Mouse (Mus musculus) forebrain, embryonic 16.5 days (tissue): ENCODE results near the gene Amotl2. TPM values are rescaled to one million over a fixed set of nuclear protein-coding genes. Genes with fewer than 3 reads are reported as not detected.
A peak's percentile ranks its signal among the peaks of the same experiment; 100 is the strongest.

Source experiments
- ATAC-seq: fragments of 200-750 bp; cut with Nextera tagmentation; 2 replicates; pipeline ENCODE4 v1.8.0; 2017; ENCODE audit warnings: mild to moderate bottlenecking, moderate library complexity
- H3K27ac ChIP-seq: fragments of 300-500 bp; sonication (generic); 2 replicates; pipeline ENCODE4 v1.5.1; 2014; ENCODE audit warnings: low read length, control low read depth
- H3K27me3 ChIP-seq: fragments of 300-500 bp; sonication (generic); replicated peaks from 2 replicates; pipeline ENCODE4 v1.6.1; 2014; ENCODE audit warnings: low read length; ENCODE audit not compliant: control insufficient read depth, insufficient read depth
- H3K36me3 ChIP-seq: fragments of 300-500 bp; sonication (generic); 2 replicates; pipeline ENCODE4 v1.6.1; 2014; ENCODE audit not compliant: control insufficient read depth, insufficient read depth
- H3K4me1 ChIP-seq: fragments of 300-500 bp; sonication (generic); replicated peaks from 2 replicates; pipeline ENCODE4 v1.6.1; 2014; ENCODE audit warnings: low read length; ENCODE audit not compliant: control insufficient read depth, insufficient read depth
- H3K4me2 ChIP-seq: fragments of 300-500 bp; sonication (generic); 2 replicates; pipeline ENCODE4 v1.6.1; 2014; ENCODE audit warnings: mild to moderate bottlenecking, low read length, control low read depth
- H3K4me3 ChIP-seq: fragments of 300-500 bp; sonication (generic); replicated peaks from 2 replicates; pipeline ENCODE4 v1.5.1; 2014; ENCODE audit warnings: mild to moderate bottlenecking, low read length, control low read depth
- H3K9ac ChIP-seq: fragments of 300-500 bp; sonication (generic); replicated peaks from 2 replicates; pipeline ENCODE4 v1.6.1; 2014; ENCODE audit warnings: low read depth, low read length, control low read depth
- H3K9me3 ChIP-seq: fragments of 300-500 bp; sonication (generic); 2 replicates; pipeline ENCODE4 v1.6.1; 2016; ENCODE audit warnings: low read length; ENCODE audit not compliant: control insufficient read depth
- WGBS: fragments of 180-500 bp; shearing (Covaris S2); extraction: QIAGEN DNeasy Blood & Tissue Kit; methylation state at CpG from one replicate; pipeline ENCODE4 v1.1.7; 2014; 5-methylcytosine and 5-hydroxymethylcytosine counted together
- polyA plus RNA-seq: library from polyadenylated mRNA; unstranded; fragments of >200 nt; fragmentation: Nextera tagmentation; extraction: Ambion mirVana; gene quantifications from 2 replicates; pipeline ENCODE4 v1.2.1, GENCODE M21; 2015

Gene Amotl2
- polyA plus RNA-seq, 1 experiment from 2014 or later, result 53.4 TPM

DNA sequence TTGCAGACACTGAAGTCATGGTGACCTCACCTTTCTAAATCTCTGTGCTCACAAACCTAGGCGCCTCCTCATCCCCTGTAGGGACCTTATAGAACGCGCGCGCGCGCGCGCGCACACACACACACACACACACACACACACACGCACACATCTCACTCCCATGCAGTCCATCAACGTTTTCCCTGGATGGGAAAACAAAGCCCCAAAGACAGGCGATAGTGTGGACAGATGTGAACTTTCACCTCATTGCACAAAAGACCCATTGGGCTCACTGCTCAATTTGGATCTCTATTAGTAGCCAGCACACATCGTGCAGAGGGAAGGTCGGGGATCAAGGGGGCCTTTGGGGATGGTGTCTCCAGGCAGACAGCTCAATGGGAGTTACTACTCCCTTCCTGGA is 25.6 kb upstream of the Amotl2 start:
- Histone ChIP-seq H3K27me3 (no peaks in the 10 kb centered on the region), H3K27ac (peak overlapping the region; percentile 97), H3K4me2 (peak overlapping the region; percentile 81), H3K9me3 (no peaks in the 10 kb centered on the region), H3K9ac (peak overlapping the region; percentile 88), H3K4me1 (peaks cover 34% of the 10 kb centered on the region), H3K36me3 (no peaks in the 10 kb centered on the region), H3K4me3 (peak overlapping the region; percentile 60)
- WGBS, result 3% methylated on average over 15 of the region's 15 CpGs
- no peak for ATAC-seq

GRCm38 (mm10) chr9:102692564-102693475 is 23.7 kb upstream of the Amotl2 start:
- no peaks in the 10 kb centered on the region for H3K27me3 ChIP-seq

GRCm38 (mm10) chr9:102701042-102701441 is 15.4 kb upstream of the Amotl2 start:
- Histone ChIP-seq H3K36me3 (no peaks in the 10 kb centered on the region), H3K9ac (no peak overlapping the region), H3K9me3 (no peaks in the 10 kb centered on the region), H3K4me1 (no peaks in the 10 kb centered on the region), H3K4me2 (no peak overlapping the region), H3K27me3 (no peaks in the 10 kb centered on the region), H3K4me3 (no peak overlapping the region), H3K27ac (no peak overlapping the region)
- no peak for ATAC-seq
- WGBS, result 89% methylated on average over 6 of the region's 6 CpGs

More at GRCm38 (mm10) chr9:102692564-102693475, 23.7 kb upstream of the Amotl2 start:
- no peaks in the 10 kb centered on the region for H3K9me3 ChIP-seq
- 55% methylated on average over 9 of the region's 9 CpGs for WGBS
- H3K9ac ChIP-seq, result no peak overlapping the region
- peaks cover 30% of the 10 kb centered on the region for H3K4me1 ChIP-seq
- H3K4me3 ChIP-seq, result no peak overlapping the region
- H3K27ac ChIP-seq, result no peak overlapping the region
- no peak overlapping the region for H3K4me2 ChIP-seq
- H3K36me3 ChIP-seq, result no peaks in the 10 kb centered on the region
- no peak for ATAC-seq

GRCm38 (mm10) chr9:102709504-102710135 is 6.9 kb upstream of the Amotl2 start:
- ATAC-seq, result no peak
- 80% methylated on average over 15 of the region's 15 CpGs for WGBS
- no peaks in the 10 kb centered on the region for H3K36me3 ChIP-seq
- H3K9ac ChIP-seq, result no peak overlapping the region
- no peaks in the 10 kb centered on the region for H3K9me3 ChIP-seq
- H3K27me3 ChIP-seq, result no peaks in the 10 kb centered on the region
- no peaks in the 10 kb centered on the region for H3K4me1 ChIP-seq
- H3K27ac ChIP-seq, result no peak overlapping the region
- H3K4me3 ChIP-seq, result no peak overlapping the region
- H3K4me2 ChIP-seq, result no peak overlapping the region

DNA sequence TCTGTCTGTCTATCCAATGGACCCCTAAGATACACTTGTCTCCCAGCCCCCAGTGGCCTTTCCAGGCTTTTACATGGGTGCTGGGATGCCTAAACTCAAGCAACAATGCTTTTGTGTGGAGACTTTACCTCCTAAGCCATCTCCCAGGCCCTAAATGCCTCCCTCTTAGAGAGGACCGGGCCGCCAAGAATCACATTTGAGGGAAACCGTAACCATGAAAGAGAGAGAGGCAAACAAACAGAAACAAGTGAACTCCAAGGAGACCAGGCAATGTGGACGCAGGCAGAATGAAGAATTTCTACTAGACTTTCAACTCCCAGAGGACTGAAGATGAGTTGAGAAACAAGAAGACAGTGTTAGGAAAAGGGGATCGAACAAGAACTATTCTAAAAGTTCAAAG is 6.0 kb upstream of the Amotl2 start:
- Histone ChIP-seq H3K27me3 (no peaks in the 10 kb centered on the region), H3K27ac (no peak overlapping the region)
- WGBS, result 71% methylated on average over 5 of the region's 5 CpGs

DNA sequence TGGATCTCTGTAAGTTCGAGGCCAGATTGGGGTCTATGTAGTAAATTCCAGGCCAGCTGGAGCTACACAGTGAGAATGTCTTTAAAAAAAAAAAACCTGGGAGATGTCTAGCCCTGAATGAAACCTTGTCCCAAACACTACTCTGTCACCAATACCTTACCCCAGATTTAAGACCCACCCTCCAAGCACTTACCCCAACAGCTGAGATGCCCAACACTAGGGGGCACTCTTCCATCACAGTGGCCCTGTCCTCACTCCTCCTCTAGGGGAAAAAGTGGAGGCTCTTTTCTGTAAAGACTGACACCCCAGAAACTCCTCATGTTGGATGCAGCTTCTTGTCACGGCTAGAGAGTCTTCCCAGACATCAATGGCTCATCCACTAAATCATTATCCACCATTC is 2.7 kb upstream of the Amotl2 start:
- H3K27ac ChIP-seq, result no peak overlapping the region
- no peak overlapping the region for H3K9ac ChIP-seq
- H3K9me3 ChIP-seq, result no peaks in the 10 kb centered on the region
- H3K4me3 ChIP-seq, result no peak overlapping the region
- no peaks in the 10 kb centered on the region for H3K36me3 ChIP-seq
- peaks cover 11% of the 10 kb centered on the region for H3K4me1 ChIP-seq
- WGBS, result 51% methylated on average over 2 of the region's 2 CpGs
- no peaks in the 10 kb centered on the region for H3K27me3 ChIP-seq
- no peak overlapping the region for H3K4me2 ChIP-seq
- no peak for ATAC-seq

More for the DNA sequence above, 6.0 kb upstream of the Amotl2 start:
- no peak overlapping the region for H3K4me3 ChIP-seq
- H3K36me3 ChIP-seq, result no peaks in the 10 kb centered on the region
- H3K9ac ChIP-seq, result no peak overlapping the region
- no peak for ATAC-seq
- H3K4me2 ChIP-seq, result no peak overlapping the region
- H3K9me3 ChIP-seq, result no peaks in the 10 kb centered on the region
- peaks cover 6% of the 10 kb centered on the region for H3K4me1 ChIP-seq

DNA sequence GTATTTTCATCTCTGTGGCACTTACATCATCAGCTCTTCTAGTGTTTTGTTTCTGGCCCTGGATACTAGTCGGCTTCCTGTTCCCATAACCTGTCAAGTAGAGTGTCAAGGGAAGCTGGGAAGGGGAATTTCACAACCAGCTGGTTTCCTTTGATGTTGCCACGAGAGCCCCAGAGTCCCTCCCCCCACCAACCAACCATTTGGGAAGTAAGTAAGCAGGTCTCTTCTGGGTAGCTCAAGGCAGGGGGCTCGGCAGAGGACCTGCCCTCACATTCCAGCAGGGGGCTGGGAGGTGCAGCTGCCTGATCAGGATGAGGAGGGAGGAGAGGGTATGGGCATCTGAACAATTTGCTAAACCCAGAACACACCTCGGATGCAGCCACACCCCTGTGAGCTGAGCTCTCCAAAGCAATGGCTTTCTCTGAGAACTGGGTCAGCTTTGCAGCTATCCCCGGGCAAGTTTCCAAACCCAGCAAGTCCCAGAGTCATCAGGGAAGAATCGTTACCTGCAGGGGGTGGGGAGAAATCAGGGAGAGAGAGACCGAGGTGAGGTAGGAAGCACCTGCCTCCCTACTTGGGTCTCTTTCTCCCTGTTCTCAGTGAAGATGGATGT is 1.5 kb upstream of the Amotl2 start:
- H3K9me3 ChIP-seq, result no peaks in the 10 kb centered on the region

GRCm38 (mm10) chr9:102715506-102715900 is 969 bp upstream of the Amotl2 start:
- no peak overlapping the region for H3K9ac ChIP-seq
- no peaks in the 10 kb centered on the region for H3K27me3 ChIP-seq
- peaks cover 20% of the 10 kb centered on the region for H3K4me1 ChIP-seq
- no peak overlapping the region for H3K4me2 ChIP-seq
- no peak overlapping the region for H3K27ac ChIP-seq
- no peaks in the 10 kb centered on the region for H3K9me3 ChIP-seq
- no peak for ATAC-seq
- H3K36me3 ChIP-seq, result no peaks in the 10 kb centered on the region
- no peak overlapping the region for H3K4me3 ChIP-seq
- WGBS, result 64% methylated on average over 2 of the region's 2 CpGs

More for the DNA sequence above, 1.5 kb upstream of the Amotl2 start:
- H3K4me1 ChIP-seq, result peaks cover 15% of the 10 kb centered on the region
- WGBS, result 9% methylated on average over 7 of the region's 7 CpGs
- ATAC-seq, result no peak
- no peak overlapping the region for H3K27ac ChIP-seq
- no peak overlapping the region for H3K9ac ChIP-seq
- no peaks in the 10 kb centered on the region for H3K36me3 ChIP-seq
- no peaks in the 10 kb centered on the region for H3K27me3 ChIP-seq
- no peak overlapping the region for H3K4me3 ChIP-seq
- H3K4me2 ChIP-seq, result no peak overlapping the region

- peak overlapping the region; percentile 75 for H3K4me2 ChIP-seq
- H3K4me3 ChIP-seq, result peak overlapping the region; percentile 83
- no peaks in the 10 kb centered on the region for H3K27me3 ChIP-seq
- no peaks in the 10 kb centered on the region for H3K9me3 ChIP-seq
- ATAC-seq, result peak; percentile 78
- H3K27ac ChIP-seq, result peak overlapping the region; percentile 92
- peaks cover 2% of the 10 kb centered on the region for H3K36me3 ChIP-seq
- WGBS, result under 1% methylated on average over 50 of the region's 50 CpGs
- peak overlapping the region; percentile 99 for H3K9ac ChIP-seq
- peaks cover 38% of the 10 kb centered on the region for H3K4me1 ChIP-seq
Measured at GRCm38 (mm10) chr9:102717164-102717885, 853 bp downstream of the Amotl2 start.
